Mouse (Mus musculus): Measurements from ENCODE around the gene Atrn. TPM values are rescaled to one million over a fixed set of nuclear protein-coding genes. Genes with fewer than 3 reads are reported as not detected.

Atrn gene
- polyA plus RNA-seq, 1 experiment: 5.5 TPM

- peaks cover 25% of the 10 kb centered on the region for H3K4me1 ChIP-seq (ENCODE audit: control insufficient read depth, insufficient read depth, low read length)
- TF ChIP-seq POLR2A (IDR thresholded peaks at IDR 0.05; ENCODE audit: control insufficient read depth, low read depth, low read length) (no peak), CTCF (IDR thresholded peaks at IDR 0.05; ENCODE audit: control insufficient read depth, insufficient read depth, insufficient replicate concordance, low read depth, low read length) (no peak)
- no peaks in the 10 kb centered on the region for H3K36me3 ChIP-seq (ENCODE audit: control insufficient read depth, insufficient read depth, low read length)
- H3K27me3 ChIP-seq (ENCODE audit: control insufficient read depth, insufficient read depth, low read length): no peaks in the 10 kb centered on the region
- no peak overlapping the region for H3K4me3 ChIP-seq (ENCODE audit: control insufficient read depth, low read depth, low read length)
- H3K27ac ChIP-seq (ENCODE audit: control insufficient read depth, insufficient read depth, low read depth, low read length): no peak overlapping the region
Observed at GRCm38 (mm10) chr2:131052043-131052442, 145.7 kb downstream of the Atrn start.

GRCm38 (mm10) chr2:131052862-131053418 lies 146.6 kb downstream of the Atrn start:
- Histone ChIP-seq H3K4me1 (ENCODE audit: control insufficient read depth, insufficient read depth, low read length) (peaks cover 25% of the 10 kb centered on the region), H3K27me3 (ENCODE audit: control insufficient read depth, insufficient read depth, low read length) (no peaks in the 10 kb centered on the region), H3K27ac (ENCODE audit: control insufficient read depth, insufficient read depth, low read depth, low read length) (no peak overlapping the region), H3K4me3 (ENCODE audit: control insufficient read depth, low read depth, low read length) (peak overlapping the region; percentile 69), H3K36me3 (ENCODE audit: control insufficient read depth, insufficient read depth, low read length) (no peaks in the 10 kb centered on the region)
- no peak for TF ChIP-seq CTCF (IDR thresholded peaks at IDR 0.05; ENCODE audit: control insufficient read depth, insufficient read depth, insufficient replicate concordance, low read depth, low read length)
- TF ChIP-seq POLR2A (IDR thresholded peaks at IDR 0.05; ENCODE audit: control insufficient read depth, low read depth, low read length): no peak

DNA sequence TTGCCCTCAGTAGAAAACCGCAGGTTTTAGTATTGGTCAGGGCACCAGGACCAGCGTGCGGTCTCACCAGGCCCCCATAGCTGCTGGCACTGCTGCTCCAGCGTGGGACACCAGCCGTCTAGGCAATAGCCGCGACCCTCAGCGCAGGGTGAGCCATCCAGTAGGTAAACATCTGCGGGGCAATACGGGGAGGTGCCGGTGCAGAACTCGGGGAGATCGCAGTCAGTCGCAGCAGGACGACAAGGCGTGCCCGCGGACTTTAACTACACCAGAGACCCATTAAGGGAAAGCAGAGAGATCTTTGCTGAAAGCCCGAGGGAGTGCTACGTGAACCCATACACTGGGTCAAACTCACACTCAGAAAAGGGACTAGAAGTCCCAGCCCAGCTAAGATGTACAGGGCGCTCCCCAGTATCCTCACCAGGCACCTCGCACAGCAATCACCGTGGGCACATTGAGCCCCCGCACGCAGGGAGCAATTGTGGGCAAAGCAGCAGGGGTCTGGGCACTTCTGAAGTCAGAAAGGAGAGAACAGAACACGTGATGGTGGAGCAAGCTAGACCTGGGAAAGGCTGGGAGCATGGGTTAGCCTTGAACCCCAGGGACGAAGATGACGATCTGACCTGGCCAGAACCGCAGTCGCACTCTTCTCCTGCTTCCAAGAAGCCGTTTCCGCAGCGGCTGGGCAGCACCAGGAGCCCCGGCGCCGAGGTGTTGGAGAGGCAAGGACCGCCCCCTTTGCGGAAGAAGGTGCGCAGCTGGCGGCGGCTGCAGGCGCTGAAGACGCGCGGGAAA lies 147.8 kb downstream of the Atrn start:
- Histone ChIP-seq H3K27ac (ENCODE audit: control insufficient read depth, insufficient read depth, low read depth, low read length) (no peak overlapping the region), H3K4me1 (ENCODE audit: control insufficient read depth, insufficient read depth, low read length) (peaks cover 25% of the 10 kb centered on the region), H3K36me3 (ENCODE audit: control insufficient read depth, insufficient read depth, low read length) (no peaks in the 10 kb centered on the region), H3K4me3 (ENCODE audit: control insufficient read depth, low read depth, low read length) (peak overlapping the region; percentile 23), H3K27me3 (ENCODE audit: control insufficient read depth, insufficient read depth, low read length) (no peaks in the 10 kb centered on the region)
- TF ChIP-seq POLR2A (IDR thresholded peaks at IDR 0.05; ENCODE audit: control insufficient read depth, low read depth, low read length): no peak
- no peak for TF ChIP-seq CTCF (IDR thresholded peaks at IDR 0.05; ENCODE audit: control insufficient read depth, insufficient read depth, insufficient replicate concordance, low read depth, low read length)

DNA sequence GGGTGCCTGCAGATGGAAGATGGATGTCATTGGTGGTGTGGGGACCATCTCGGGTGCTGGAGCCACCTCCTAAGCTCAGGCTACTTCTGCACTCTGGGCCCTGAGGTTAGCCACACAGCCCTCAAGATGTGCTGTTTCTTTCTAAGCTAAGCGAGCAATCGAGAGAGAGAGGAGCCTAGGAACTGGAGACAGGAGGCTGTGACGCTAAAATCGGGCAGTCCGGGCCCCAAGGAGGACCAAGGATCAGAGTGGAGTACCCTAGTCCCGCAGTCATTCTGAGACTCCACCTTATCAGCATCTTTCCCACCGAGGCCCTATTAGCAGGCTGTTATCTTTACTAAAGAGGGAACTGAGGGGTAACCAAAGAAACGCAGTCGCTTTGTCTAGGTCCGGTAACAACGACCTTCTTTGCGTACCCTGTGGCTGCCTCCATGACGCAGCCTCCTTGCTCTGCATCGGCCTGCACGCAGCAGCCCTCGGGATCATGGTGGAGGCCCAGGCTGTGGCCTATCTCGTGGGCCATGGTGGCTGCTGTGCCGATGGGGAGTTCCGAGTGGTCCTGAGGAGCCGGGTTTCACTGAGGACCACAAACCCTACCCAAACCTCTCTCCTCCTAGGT lies 148.5 kb downstream of the Atrn start:
- no peaks in the 10 kb centered on the region for H3K27me3 ChIP-seq (ENCODE audit: control insufficient read depth, insufficient read depth, low read length)
- peaks cover 25% of the 10 kb centered on the region for H3K4me1 ChIP-seq (ENCODE audit: control insufficient read depth, insufficient read depth, low read length)
- peak overlapping the region; percentile 23 for H3K4me3 ChIP-seq (ENCODE audit: control insufficient read depth, low read depth, low read length)
- H3K36me3 ChIP-seq (ENCODE audit: control insufficient read depth, insufficient read depth, low read length): no peaks in the 10 kb centered on the region
- H3K27ac ChIP-seq (ENCODE audit: control insufficient read depth, insufficient read depth, low read depth, low read length): no peak overlapping the region
- no peak for TF ChIP-seq CTCF (IDR thresholded peaks at IDR 0.05; ENCODE audit: control insufficient read depth, insufficient read depth, insufficient replicate concordance, low read depth, low read length)
- TF ChIP-seq POLR2A (IDR thresholded peaks at IDR 0.05; ENCODE audit: control insufficient read depth, low read depth, low read length): no peak

- H3K27ac ChIP-seq (ENCODE audit: control insufficient read depth, insufficient read depth, low read depth, low read length): no peak overlapping the region
- H3K27me3 ChIP-seq (ENCODE audit: control insufficient read depth, insufficient read depth, low read length): no peaks in the 10 kb centered on the region
- H3K4me3 ChIP-seq (ENCODE audit: control insufficient read depth, low read depth, low read length): no peak overlapping the region; the same call in 1 of the 2 replicates
- no peaks in the 10 kb centered on the region for H3K36me3 ChIP-seq (ENCODE audit: control insufficient read depth, insufficient read depth, low read length)
- peaks cover 25% of the 10 kb centered on the region for H3K4me1 ChIP-seq (ENCODE audit: control insufficient read depth, insufficient read depth, low read length)
- TF ChIP-seq POLR2A (IDR thresholded peaks at IDR 0.05; ENCODE audit: control insufficient read depth, low read depth, low read length): no peak
- TF ChIP-seq CTCF (IDR thresholded peaks at IDR 0.05; ENCODE audit: control insufficient read depth, insufficient read depth, insufficient replicate concordance, low read depth, low read length): peak; percentile 65; the same call in 1 of the 2 replicates
Observed at GRCm38 (mm10) chr2:131055631-131056030, 149.3 kb downstream of the Atrn start.

DNA sequence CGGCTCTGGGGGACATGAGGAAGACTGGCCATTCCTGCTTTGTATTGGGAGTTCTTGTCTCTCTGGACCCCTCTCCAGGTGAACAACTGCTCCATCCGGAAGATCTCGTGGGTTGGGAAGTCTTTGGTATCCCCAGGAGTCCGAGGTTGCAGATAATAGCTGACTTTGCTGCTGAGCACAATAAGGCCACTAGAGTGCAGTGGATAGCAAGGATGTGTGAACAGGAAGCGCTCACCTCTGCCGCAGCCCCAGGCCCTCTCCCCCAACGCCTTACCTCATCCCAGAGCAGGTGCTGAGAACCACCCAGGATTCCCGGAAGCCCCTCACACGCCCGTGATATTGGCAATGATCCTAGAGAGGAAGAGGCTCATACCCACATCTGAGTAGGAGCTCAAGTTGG lies 149.9 kb downstream of the Atrn start:
- Histone ChIP-seq H3K36me3 (ENCODE audit: control insufficient read depth, insufficient read depth, low read length) (no peaks in the 10 kb centered on the region), H3K27me3 (ENCODE audit: control insufficient read depth, insufficient read depth, low read length) (no peaks in the 10 kb centered on the region), H3K4me3 (ENCODE audit: control insufficient read depth, low read depth, low read length) (no peak overlapping the region), H3K4me1 (ENCODE audit: control insufficient read depth, insufficient read depth, low read length) (peaks cover 25% of the 10 kb centered on the region), H3K27ac (ENCODE audit: control insufficient read depth, insufficient read depth, low read depth, low read length) (no peak overlapping the region)
- TF ChIP-seq POLR2A (IDR thresholded peaks at IDR 0.05; ENCODE audit: control insufficient read depth, low read depth, low read length) (no peak), CTCF (IDR thresholded peaks at IDR 0.05; ENCODE audit: control insufficient read depth, insufficient read depth, insufficient replicate concordance, low read depth, low read length) (peak; percentile 46; the same call in 1 of the 2 replicates)

DNA sequence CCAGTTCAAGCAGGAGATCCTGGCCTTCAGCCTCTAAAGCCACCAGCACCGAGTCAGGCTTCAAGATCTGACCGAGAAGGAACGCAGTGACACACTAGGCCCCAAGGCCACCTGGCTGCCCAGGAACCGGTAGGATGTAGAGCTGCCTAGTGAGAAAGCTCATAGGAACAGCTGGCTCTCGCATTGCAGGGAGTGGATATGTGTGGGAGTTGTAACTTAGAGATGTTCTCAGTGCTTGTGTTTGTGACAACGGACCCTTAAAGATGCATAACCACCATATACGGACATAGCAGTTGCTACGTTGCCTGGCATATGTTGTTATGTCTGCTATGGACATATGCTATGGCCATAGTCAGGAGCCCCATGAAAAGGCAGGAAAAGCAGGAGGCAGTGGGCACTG lies 152.4 kb downstream of the Atrn start:
- Histone ChIP-seq H3K4me1 (ENCODE audit: control insufficient read depth, insufficient read depth, low read length) (peaks cover 14% of the 10 kb centered on the region), H3K4me3 (ENCODE audit: control insufficient read depth, low read depth, low read length) (no peak overlapping the region), H3K36me3 (ENCODE audit: control insufficient read depth, insufficient read depth, low read length) (no peaks in the 10 kb centered on the region)

More for the DNA sequence above, 152.4 kb downstream of the Atrn start:
- TF ChIP-seq CTCF (IDR thresholded peaks at IDR 0.05; ENCODE audit: control insufficient read depth, insufficient read depth, insufficient replicate concordance, low read depth, low read length) (no peak), POLR2A (IDR thresholded peaks at IDR 0.05; ENCODE audit: control insufficient read depth, low read depth, low read length) (no peak)
- no peaks in the 10 kb centered on the region for H3K27me3 ChIP-seq (ENCODE audit: control insufficient read depth, insufficient read depth, low read length)
- H3K27ac ChIP-seq (ENCODE audit: control insufficient read depth, insufficient read depth, low read depth, low read length): no peak overlapping the region
